Mouse (Mus musculus): ENCODE data around the gene Gng7.
"Not testable (repeated sequence)": the region's sequence is repeated elsewhere in the genome, so short reads cannot be mapped to it uniquely, and the experiment has no call there.

The Gng7 gene

DNA sequence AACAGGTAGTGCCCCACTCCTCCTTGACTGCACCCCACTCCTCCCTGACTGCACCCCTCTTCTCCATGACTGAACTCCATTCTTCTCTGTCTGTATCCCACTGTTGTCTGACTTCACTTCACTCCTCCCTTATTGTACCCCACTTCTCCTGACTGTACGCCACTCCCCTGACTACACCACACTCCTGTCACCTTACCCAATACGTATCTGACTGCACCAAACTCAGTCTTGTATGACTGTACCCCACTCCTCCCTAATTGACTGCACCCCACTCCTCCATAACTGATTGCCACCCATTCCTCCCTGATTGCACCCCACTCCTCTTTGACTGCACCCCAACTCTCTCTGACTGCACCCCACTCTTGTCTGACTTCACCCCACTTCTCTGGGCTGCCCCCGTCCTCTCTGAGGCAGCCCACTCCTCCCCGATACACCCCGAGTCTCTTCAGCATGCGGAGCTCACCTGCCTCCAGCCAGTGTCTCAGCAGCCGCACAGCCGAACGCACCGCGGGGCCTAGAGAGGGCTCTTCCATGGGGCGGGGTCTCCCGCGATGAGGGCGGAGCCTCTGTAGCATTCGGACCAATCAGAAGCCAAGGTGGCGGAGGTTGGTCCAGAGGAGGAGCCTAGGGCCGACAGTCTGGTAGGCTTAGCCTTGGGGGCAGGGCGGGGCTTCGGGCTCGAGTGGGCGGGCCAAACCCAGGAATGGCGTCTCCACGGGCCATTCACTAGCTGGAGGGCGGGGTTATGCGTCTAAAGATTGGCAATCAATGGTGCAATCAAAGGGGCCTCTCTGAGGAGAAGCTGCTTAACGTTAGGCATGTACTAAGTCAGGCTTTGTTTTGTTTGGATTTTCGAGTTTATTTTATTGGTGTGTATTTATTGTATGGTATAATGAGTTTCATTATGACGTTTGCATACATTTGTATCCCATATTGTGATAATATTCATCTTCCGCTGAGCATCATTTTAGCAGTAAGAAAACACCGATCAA lies at the start of gene Gng7:
Gene Gng7 (minus strand): TSS at position 553 of the 992 bp plus-strand sequence.
- peak; percentile 94 to 96 for DNase-seq

DNA sequence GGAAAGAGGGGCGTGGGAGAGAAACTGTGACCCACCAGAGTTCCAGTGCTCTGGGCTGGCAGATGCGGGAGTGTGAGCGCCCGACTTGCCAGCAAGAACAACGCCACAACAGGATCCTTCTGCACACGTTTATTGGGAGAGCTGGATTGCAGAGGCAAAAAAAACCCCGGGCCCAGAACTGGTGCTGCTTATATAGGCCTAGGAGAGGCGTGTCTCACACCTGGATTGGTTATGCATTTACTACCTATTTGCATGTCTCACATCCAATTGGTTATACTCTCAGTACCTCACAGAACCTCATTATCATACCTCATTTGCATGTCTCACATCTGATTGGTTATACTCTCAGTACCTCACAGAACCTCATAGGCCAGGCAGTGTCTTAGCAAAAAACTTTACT lies 49.8 kb upstream of the Gng7 start:
- DNase-seq, result not testable (repeated sequence)

DNA sequence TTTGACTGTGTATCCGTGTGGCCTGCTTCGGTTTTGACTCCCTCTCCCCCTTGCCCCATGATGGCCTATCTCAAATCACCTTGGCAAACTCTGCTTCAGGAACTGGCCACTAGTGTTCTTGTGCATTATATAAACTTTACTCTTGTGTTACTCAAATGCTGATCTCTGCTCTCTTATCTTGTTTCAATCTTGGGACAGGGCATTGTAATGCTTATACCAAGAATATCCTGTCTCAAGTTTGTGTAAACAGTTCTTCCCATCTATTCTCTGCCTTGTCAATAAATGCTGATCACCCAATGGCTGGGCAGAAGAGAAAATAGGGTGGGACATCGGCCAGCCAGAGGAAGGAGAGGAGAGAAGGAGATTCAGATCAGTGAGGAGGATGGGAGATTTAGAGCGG lies 48.0 kb upstream of the Gng7 start:
- DNase-seq, result no peak

DNA sequence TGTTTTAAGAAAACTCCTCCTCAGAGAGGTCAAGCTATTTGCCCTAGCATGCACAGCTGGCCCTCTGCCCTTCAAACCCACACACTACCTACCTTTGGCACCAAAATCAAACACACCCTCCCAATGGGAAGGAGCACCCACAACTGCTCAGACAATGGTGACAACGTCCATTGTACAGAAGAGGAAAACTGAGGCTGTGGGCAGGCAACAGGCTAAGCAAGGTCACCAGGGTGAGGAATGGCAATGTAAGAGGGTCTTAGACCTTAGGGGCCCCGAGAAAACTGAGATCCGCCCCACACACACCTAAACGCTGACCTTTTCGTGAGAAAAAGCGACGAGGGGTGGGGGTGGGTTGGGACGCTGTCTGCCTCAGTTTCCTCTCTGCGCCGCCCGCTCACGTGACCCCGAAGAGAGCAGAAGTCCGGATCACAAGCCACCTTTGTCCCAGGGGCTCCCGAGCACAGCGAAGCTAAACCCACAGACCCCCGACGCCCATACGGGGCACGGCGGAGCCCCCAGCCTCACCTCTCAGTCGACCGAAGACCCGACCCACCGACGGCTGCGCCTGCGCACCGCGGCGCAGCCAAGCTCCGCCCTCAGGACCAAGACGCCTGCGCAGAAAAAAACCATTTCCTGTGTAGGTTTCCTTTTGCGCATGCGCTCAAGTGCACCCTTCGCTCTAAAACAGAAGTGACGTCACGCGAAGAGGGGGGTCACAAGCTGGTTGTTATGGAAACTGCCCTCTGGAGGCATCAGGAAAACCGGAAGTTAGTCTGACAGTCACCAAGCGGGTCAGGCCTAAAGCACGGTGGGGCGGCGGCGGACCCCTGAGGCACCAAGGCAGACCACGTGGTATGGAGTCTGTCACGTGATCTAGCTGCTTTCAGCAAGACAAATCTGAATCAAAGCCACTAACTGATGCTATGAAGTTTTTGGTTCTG lies 45.1 kb upstream of the Gng7 start, which contains the start of gene Sgta:
Gene Sgta (minus strand): TSS at position 579 of the 941 bp plus-strand sequence.
- DNase-seq, result peak; percentile 99

GRCm38 (mm10) chr10:81058896-81059295 lies 44.2 kb upstream of the Gng7 start:
- no peak for DNase-seq

- no peak for DNase-seq
These were observed 42.8 kb upstream of the Gng7 start for GRCm38 (mm10) chr10:81057406-81058130.

DNA sequence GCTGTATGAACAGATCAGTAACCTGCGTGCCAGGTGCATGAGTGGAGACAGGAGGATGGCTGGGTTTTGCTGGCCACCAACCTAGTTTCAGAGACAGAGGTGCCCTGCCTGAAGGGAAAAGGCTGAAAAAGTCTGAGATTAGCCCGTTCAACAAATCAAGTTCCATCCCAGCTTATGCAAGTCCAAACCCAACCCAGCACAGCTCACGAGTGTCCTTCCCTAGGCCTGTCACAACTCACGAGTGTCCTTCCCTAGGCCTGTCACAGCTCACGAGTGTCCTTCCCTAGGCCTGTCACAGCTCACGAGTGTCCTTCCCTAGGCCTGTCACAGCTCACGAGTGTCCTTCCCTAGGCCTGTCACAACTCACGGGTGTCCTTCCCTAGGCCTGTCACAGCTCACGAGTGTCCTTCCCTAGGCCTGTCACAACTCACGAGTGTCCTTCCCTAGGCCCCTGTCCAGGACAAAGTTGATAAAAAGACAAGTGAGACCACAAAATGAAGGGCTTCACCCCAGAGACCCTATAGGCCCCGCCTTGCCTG lies 41.1 kb upstream of the Gng7 start:
- not testable (repeated sequence) for DNase-seq

GRCm38 (mm10) chr10:81055169-81055568 lies 40.4 kb upstream of the Gng7 start:
- DNase-seq, result no peak

DNA sequence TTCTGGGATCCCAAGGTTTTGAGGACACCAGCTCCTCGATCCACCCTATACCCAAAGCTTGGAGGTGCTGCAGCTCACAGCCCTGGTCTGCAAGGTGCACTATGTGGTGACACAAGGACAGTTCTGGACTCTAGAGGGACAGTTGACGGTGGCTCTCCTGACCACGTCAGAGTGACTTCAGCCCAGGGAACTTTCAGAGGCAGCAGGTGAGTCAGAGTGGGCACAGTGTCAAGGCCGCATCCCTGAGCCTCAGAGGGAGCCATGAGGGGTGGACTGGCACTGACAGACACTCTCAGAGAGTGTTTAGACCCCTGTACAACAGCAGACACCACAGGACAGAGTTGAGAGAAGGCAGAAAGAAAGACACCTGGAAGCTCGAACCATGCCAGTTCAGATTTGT lies 37.8 kb upstream of the Gng7 start:
- DNase-seq, result no peak

- no peak for DNase-seq
These were observed 36.4 kb upstream of the Gng7 start for GRCm38 (mm10) chr10:81051133-81051532.

- peak; percentile 27 to 28 for DNase-seq
These were observed 35.9 kb upstream of the Gng7 start for GRCm38 (mm10) chr10:81050645-81051044.

DNA sequence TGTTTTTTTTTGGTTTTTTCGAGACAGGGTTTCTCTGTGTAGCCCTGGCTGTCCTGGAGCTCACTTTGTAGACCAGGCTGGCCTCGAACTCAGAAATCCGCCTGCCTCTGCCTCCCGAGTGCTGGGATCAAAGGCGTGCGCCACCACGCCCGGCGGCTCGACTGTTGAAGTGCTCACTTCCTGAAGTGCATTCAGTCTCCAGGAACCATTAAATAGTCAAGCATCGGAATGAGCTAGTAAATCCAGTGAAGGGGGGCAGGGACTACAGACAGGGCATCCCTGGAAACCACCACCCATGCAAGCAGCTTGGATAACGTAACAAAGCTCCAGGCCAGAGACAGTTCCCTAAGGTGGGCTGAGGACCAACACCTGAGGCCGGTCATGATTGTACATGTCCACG lies 30.5 kb upstream of the Gng7 start:
- DNase-seq, result not testable (repeated sequence)

DNA sequence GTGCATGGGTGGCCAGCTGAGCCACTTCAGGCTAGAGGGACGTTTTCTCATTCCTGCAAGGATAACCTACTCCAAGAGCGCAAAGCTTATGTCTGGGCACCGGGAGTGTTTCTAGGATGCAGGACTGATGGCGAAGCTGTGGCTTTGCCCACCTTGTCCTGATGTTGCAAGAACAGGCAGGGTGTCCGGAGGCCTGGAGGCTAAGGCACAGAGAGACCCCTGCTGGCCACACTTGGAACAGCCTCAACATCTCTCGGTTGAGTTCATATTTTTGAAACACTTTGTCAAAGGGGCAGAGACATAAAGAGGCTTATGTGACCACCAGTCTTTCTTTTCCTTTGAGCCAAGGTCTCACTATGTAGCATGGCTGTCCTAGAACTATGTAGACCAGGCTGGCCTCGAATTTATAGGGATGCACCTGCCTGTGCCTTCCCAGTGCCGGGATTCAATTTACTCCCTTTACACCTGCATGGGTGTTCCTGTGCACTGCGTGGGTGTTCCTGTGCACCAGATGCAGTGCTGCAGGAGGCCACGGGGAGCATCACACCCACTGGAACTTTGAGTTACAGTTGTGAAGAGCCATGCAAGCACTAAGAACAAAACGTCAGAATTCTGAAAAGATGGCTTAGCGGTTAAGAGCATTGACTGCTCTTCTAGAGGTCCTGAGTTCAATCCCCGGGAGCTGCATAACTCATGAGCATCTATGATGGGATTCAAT lies 26.9 kb upstream of the Gng7 start:
- DNase-seq, result peak; percentile 82

DNA sequence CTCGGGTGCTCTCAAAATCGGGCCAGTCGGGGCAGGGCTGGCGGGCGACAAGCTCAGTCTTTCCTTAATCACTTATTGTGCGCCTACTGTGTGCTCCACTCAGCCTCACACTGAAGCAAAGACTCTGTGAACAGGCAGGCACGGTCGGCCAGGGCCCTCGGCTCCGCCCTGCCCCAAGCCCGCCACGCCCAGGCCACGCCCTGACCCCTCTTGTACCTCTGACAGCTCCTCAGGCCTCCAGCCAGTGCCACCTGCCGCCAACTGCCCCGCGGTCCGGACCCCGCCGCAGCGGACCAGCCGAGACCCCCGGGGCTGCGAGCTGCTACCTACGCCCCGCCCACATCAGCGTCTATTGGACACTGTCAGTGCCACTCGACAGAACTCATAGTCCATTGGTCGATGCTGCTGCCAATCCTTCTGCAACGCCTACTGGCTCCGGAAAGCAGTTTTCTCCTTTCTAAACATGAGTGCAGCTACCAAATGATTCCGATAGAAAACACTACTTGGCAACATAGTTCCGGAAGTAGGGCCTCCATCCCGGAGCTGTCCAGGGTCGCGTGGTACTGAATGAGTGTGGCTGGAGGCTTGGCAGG lies 22.3 kb upstream of the Gng7 start, which contains the start of gene Slc39a3:
Gene Slc39a3 (minus strand): TSS at position 439 of the 593 bp plus-strand sequence.
- peak; percentile 96 to 97 for DNase-seq

DNA sequence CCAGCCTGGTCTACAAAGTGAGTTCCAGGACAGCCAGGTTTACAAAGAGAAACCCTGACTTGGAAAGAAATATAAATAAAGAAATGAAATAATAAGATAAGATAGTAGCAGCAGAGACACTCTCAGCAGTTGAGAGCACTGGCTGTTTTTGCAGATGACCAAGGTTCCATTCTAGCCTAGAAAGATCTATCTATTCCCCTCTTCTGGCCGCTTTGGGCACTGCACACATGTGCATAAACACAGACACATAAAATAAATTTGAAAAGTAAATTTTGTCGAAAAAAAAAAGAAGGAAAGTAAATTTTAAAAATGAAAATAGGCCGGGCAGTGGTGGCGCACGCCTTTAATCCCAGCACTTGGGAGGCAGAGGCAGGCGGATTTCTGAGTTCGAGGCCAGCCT lies 21.5 kb upstream of the Gng7 start:
- DNase-seq, result peak; percentile 53 to 56

GRCm38 (mm10) chr10:81033586-81033985 lies 18.8 kb upstream of the Gng7 start:
- no peak for DNase-seq

- DNase-seq, result no peak
These were observed 14.3 kb upstream of the Gng7 start for GRCm38 (mm10) chr10:81029031-81029430.

- DNase-seq, result no peak
These were observed 13.5 kb upstream of the Gng7 start for GRCm38 (mm10) chr10:81028219-81028618.

DNA sequence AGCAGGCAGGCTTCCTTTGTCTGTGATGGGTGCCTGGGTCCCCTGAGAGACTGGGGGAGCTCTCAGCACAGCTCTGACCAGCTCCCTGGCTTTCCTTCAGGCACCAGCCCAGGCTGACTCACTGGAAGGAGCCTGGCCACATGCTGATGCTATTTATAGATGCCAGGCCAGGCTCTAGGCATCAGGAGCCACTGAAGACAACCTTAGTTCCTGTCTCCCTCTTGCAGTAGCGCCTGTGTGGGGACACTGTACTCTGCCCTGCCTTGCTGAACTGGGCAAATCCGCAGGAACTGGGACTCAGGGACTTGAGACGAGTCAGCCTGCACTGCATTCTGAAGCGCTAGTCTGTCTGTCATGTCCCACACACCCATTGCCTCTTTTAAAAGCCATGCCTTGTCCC lies 12.6 kb upstream of the Gng7 start:
- DNase-seq, result no peak

- no peak for DNase-seq
These were observed 12.1 kb upstream of the Gng7 start for GRCm38 (mm10) chr10:81026857-81027256.
